Mouse (Mus musculus): ENCODE results near the gene Ing2. TPM values are rescaled to one million over a fixed set of nuclear protein-coding genes. Genes with fewer than 3 reads are reported as not detected.
A peak's percentile ranks its signal among the peaks of the same experiment; 100 is the strongest.

Ing2 gene
- polyA plus RNA-seq, 1 experiment from 2014 or later = 12.6 TPM

GRCm38 (mm10) chr8:47680306-47680705 is 5.0 kb upstream of the Ing2 start:
- peaks cover 2% of the 10 kb centered on the region; the same call in 1 of the 2 replicates for H3K36me3 ChIP-seq (ENCODE audit: control insufficient read depth, insufficient read depth, low read length)
- no peak overlapping the region for H3K4me3 ChIP-seq (ENCODE audit: low read depth, low read length)
- ATAC-seq (replicated peaks; ENCODE audit: low FRiP score) (no peak), DNase-seq (ENCODE audit: low spot score) (no peak)
- 83% methylated on average over 4 of the region's 4 CpGs for WGBS
- H3K4me2 ChIP-seq = no peak overlapping the region
- H3K27me3 ChIP-seq (replicated peaks; ENCODE audit: control insufficient read depth, insufficient read depth, low read length) = no peaks in the 10 kb centered on the region
- no peaks in the 10 kb centered on the region for H3K4me1 ChIP-seq (replicated peaks; ENCODE audit: control insufficient read depth, insufficient read depth, low read length)
- no peaks in the 10 kb centered on the region for H3K9me3 ChIP-seq (ENCODE audit: control insufficient read depth, low read length)
- H3K27ac ChIP-seq (ENCODE audit: low read depth, low read length) = no peak overlapping the region
- H3K9ac ChIP-seq (ENCODE audit: low read depth, low read length) = no peak overlapping the region

GRCm38 (mm10) chr8:47679603-47680002 is 4.2 kb upstream of the Ing2 start:
- 71% methylated on average over 1 of the region's 1 CpGs for WGBS

GRCm38 (mm10) chr8:47676631-47677030 is 1.3 kb upstream of the Ing2 start:
- Histone ChIP-seq H3K4me2 (peak overlapping the region; percentile 68), H3K36me3 (ENCODE audit: control insufficient read depth, insufficient read depth, low read length) (peaks cover 2% of the 10 kb centered on the region; the same call in 1 of the 2 replicates), H3K9me3 (ENCODE audit: control insufficient read depth, low read length) (no peaks in the 10 kb centered on the region), H3K4me1 (replicated peaks; ENCODE audit: control insufficient read depth, insufficient read depth, low read length) (no peaks in the 10 kb centered on the region; the same call in 1 of the 2 replicates), H3K9ac (ENCODE audit: low read depth, low read length) (peak overlapping the region; percentile 80), H3K27ac (ENCODE audit: low read depth, low read length) (no peak overlapping the region), H3K27me3 (replicated peaks; ENCODE audit: control insufficient read depth, insufficient read depth, low read length) (no peaks in the 10 kb centered on the region), H3K4me3 (ENCODE audit: low read depth, low read length) (peak overlapping the region; percentile 96)
- 47% methylated on average over 2 of the region's 2 CpGs for WGBS
- ATAC-seq (replicated peaks; ENCODE audit: low FRiP score) = no peak
- no peak for DNase-seq (ENCODE audit: low spot score)

More at GRCm38 (mm10) chr8:47679603-47680002, 4.2 kb upstream of the Ing2 start:
- DNase-seq (ENCODE audit: low spot score) (no peak), ATAC-seq (replicated peaks; ENCODE audit: low FRiP score) (no peak)
- H3K4me2 ChIP-seq = no peak overlapping the region
- no peak overlapping the region for H3K27ac ChIP-seq (ENCODE audit: low read depth, low read length)
- H3K36me3 ChIP-seq (ENCODE audit: control insufficient read depth, insufficient read depth, low read length) = peaks cover 2% of the 10 kb centered on the region; the same call in 1 of the 2 replicates
- no peaks in the 10 kb centered on the region for H3K9me3 ChIP-seq (ENCODE audit: control insufficient read depth, low read length)
- no peak overlapping the region for H3K4me3 ChIP-seq (ENCODE audit: low read depth, low read length)
- H3K27me3 ChIP-seq (replicated peaks; ENCODE audit: control insufficient read depth, insufficient read depth, low read length) = no peaks in the 10 kb centered on the region
- H3K4me1 ChIP-seq (replicated peaks; ENCODE audit: control insufficient read depth, insufficient read depth, low read length) = no peaks in the 10 kb centered on the region
- H3K9ac ChIP-seq (ENCODE audit: low read depth, low read length) = no peak overlapping the region

GRCm38 (mm10) chr8:47676224-47676623 is 868 bp upstream of the Ing2 start:
- no peaks in the 10 kb centered on the region; the same call in 1 of the 2 replicates for H3K4me1 ChIP-seq (replicated peaks; ENCODE audit: control insufficient read depth, insufficient read depth, low read length)
- DNase-seq (ENCODE audit: low spot score) (no peak), ATAC-seq (replicated peaks; ENCODE audit: low FRiP score) (no peak)
- H3K9me3 ChIP-seq (ENCODE audit: control insufficient read depth, low read length) = no peaks in the 10 kb centered on the region
- WGBS = 3% methylated on average over 15 of the region's 15 CpGs
- H3K9ac ChIP-seq (ENCODE audit: low read depth, low read length) = peak overlapping the region; percentile 80
- H3K4me3 ChIP-seq (ENCODE audit: low read depth, low read length) = peak overlapping the region; percentile 96
- no peaks in the 10 kb centered on the region for H3K27me3 ChIP-seq (replicated peaks; ENCODE audit: control insufficient read depth, insufficient read depth, low read length)
- H3K27ac ChIP-seq (ENCODE audit: low read depth, low read length) = peak overlapping the region; percentile 94; the same call in 1 of the 2 replicates
- peaks cover 2% of the 10 kb centered on the region; the same call in 1 of the 2 replicates for H3K36me3 ChIP-seq (ENCODE audit: control insufficient read depth, insufficient read depth, low read length)
- peak overlapping the region; percentile 68 for H3K4me2 ChIP-seq

GRCm38 (mm10) chr8:47675786-47676185 is 430 bp upstream of the Ing2 start:
- WGBS = under 1% methylated on average over 20 of the region's 20 CpGs
- Histone ChIP-seq H3K9me3 (ENCODE audit: control insufficient read depth, low read length) (no peaks in the 10 kb centered on the region), H3K4me2 (peak overlapping the region; percentile 68), H3K4me1 (replicated peaks; ENCODE audit: control insufficient read depth, insufficient read depth, low read length) (no peaks in the 10 kb centered on the region; the same call in 1 of the 2 replicates), H3K4me3 (ENCODE audit: low read depth, low read length) (peak overlapping the region; percentile 96), H3K36me3 (ENCODE audit: control insufficient read depth, insufficient read depth, low read length) (peaks cover 2% of the 10 kb centered on the region; the same call in 1 of the 2 replicates), H3K27me3 (replicated peaks; ENCODE audit: control insufficient read depth, insufficient read depth, low read length) (no peaks in the 10 kb centered on the region), H3K9ac (ENCODE audit: low read depth, low read length) (peak overlapping the region; percentile 80), H3K27ac (ENCODE audit: low read depth, low read length) (peak overlapping the region; percentile 94)
- no peak for DNase-seq (ENCODE audit: low spot score)
- ATAC-seq (replicated peaks; ENCODE audit: low FRiP score) = no peak

GRCm38 (mm10) chr8:47674140-47674776 is 1.1 kb downstream of the Ing2 start:
- Histone ChIP-seq H3K9me3 (ENCODE audit: control insufficient read depth, low read length) (no peaks in the 10 kb centered on the region), H3K27ac (ENCODE audit: low read depth, low read length) (peak overlapping the region; percentile 94), H3K36me3 (ENCODE audit: control insufficient read depth, insufficient read depth, low read length) (peaks cover under 1% of the 10 kb centered on the region; the same call in 1 of the 2 replicates), H3K4me3 (ENCODE audit: low read depth, low read length) (peak overlapping the region; percentile 96), H3K4me2 (peak overlapping the region; percentile 78), H3K27me3 (replicated peaks; ENCODE audit: control insufficient read depth, insufficient read depth, low read length) (no peaks in the 10 kb centered on the region), H3K4me1 (replicated peaks; ENCODE audit: control insufficient read depth, insufficient read depth, low read length) (no peaks in the 10 kb centered on the region; the same call in 1 of the 2 replicates), H3K9ac (ENCODE audit: low read depth, low read length) (peak overlapping the region; percentile 80)
- under 1% methylated on average over 59 of the region's 59 CpGs for WGBS
- DNase-seq (ENCODE audit: low spot score) (peak; percentile 65), ATAC-seq (replicated peaks; ENCODE audit: low FRiP score) (peak; percentile 13; the same call in 1 of the 2 replicates)

GRCm38 (mm10) chr8:47673317-47674139 is 1.8 kb downstream of the Ing2 start:
- H3K4me1 ChIP-seq (replicated peaks; ENCODE audit: control insufficient read depth, insufficient read depth, low read length) = no peaks in the 10 kb centered on the region; the same call in 1 of the 2 replicates
- peak overlapping the region; percentile 94 for H3K27ac ChIP-seq (ENCODE audit: low read depth, low read length)
- no peaks in the 10 kb centered on the region for H3K27me3 ChIP-seq (replicated peaks; ENCODE audit: control insufficient read depth, insufficient read depth, low read length)
- H3K36me3 ChIP-seq (ENCODE audit: control insufficient read depth, insufficient read depth, low read length) = 0 out of 2 replicates have a peak, but pooled peaks cover 2% of the 10 kb centered on the region
- peak overlapping the region; percentile 78 for H3K4me2 ChIP-seq
- H3K9me3 ChIP-seq (ENCODE audit: control insufficient read depth, low read length) = no peaks in the 10 kb centered on the region
- WGBS = under 1% methylated on average over 50 of the region's 53 CpGs
- DNase-seq (ENCODE audit: low spot score) (peak; percentile 97), ATAC-seq (replicated peaks; ENCODE audit: low FRiP score) (peak; percentile 65)
- H3K9ac ChIP-seq (ENCODE audit: low read depth, low read length) = peak overlapping the region; percentile 80
- peak overlapping the region; percentile 96 for H3K4me3 ChIP-seq (ENCODE audit: low read depth, low read length)

- Histone ChIP-seq H3K27me3 (replicated peaks; ENCODE audit: control insufficient read depth, insufficient read depth, low read length) (no peaks in the 10 kb centered on the region), H3K4me3 (ENCODE audit: low read depth, low read length) (no peak overlapping the region), H3K4me2 (no peak overlapping the region), H3K36me3 (ENCODE audit: control insufficient read depth, insufficient read depth, low read length) (peaks cover 2% of the 10 kb centered on the region; the same call in 1 of the 2 replicates), H3K9ac (ENCODE audit: low read depth, low read length) (no peak overlapping the region), H3K4me1 (replicated peaks; ENCODE audit: control insufficient read depth, insufficient read depth, low read length) (no peaks in the 10 kb centered on the region), H3K9me3 (ENCODE audit: control insufficient read depth, low read length) (no peaks in the 10 kb centered on the region), H3K27ac (ENCODE audit: low read depth, low read length) (no peak overlapping the region)
- DNase-seq (ENCODE audit: low spot score) (no peak), ATAC-seq (replicated peaks; ENCODE audit: low FRiP score) (no peak)
- 84% methylated on average over 8 of the region's 8 CpGs for WGBS
These were observed 11.0 kb downstream of the Ing2 start for GRCm38 (mm10) chr8:47664231-47664785.
